Mouse (Mus musculus) small intestine, adult 2 months (tissue): ENCODE results near the gene Sugp1.

ENCODE experiments used
- CTCF ChIP-seq: fragments of 200-500 bp; IDR thresholded peaks from 2 replicates; pipeline ENCODE4 v1.5.1; 2012; ENCODE audit warnings: low read depth, mild to moderate bottlenecking, control low read depth, inconsistent platforms, low read length, moderate library complexity, mixed read lengths; ENCODE audit not compliant: insufficient replicate concordance, insufficient read length; ENCODE audit errors: extremely low read depth
- POLR2A ChIP-seq: fragments of 200-500 bp; IDR thresholded peaks from 2 replicates; pipeline ENCODE4 v1.6.1; 2012; ENCODE audit warnings: low read depth, mild to moderate bottlenecking, control low read depth, inconsistent platforms, low read length, moderate library complexity

- TF ChIP-seq CTCF (no peak), POLR2A (no peak)
Measured at GRCm38 (mm10) chr8:70000226-70000625, 42.4 kb upstream of the Sugp1 start.
